Mouse (Mus musculus): ENCODE results near the gene Arhgef2. TPM values are rescaled to one million over a fixed set of nuclear protein-coding genes. Genes with fewer than 3 reads are reported as not detected.

The Arhgef2 gene
- polyA plus RNA-seq, 1 experiment from 2014 or later = 102 TPM

GRCm38 (mm10) chr3:88651669-88652618 is 46.2 kb downstream of the Arhgef2 start:
- no peaks in the 10 kb centered on the region for H3K27me3 ChIP-seq (ENCODE audit: control insufficient read depth, insufficient read depth, low read length)
- H3K9me3 ChIP-seq (replicated peaks; ENCODE audit: control insufficient read depth, low read length) = no peaks in the 10 kb centered on the region
- peaks cover 12% of the 10 kb centered on the region for H3K36me3 ChIP-seq (ENCODE audit: control insufficient read depth, insufficient read depth, low read length)
- H3K9ac ChIP-seq (ENCODE audit: low read depth, low read length) = no peak overlapping the region
- no peak overlapping the region for H3K27ac ChIP-seq (ENCODE audit: low read depth, low read length)
- H3K4me1 ChIP-seq (ENCODE audit: control insufficient read depth, insufficient read depth, low read length) = peaks cover 11% of the 10 kb centered on the region; the same call in 1 of the 2 replicates
- no peak for ATAC-seq (replicated peaks; ENCODE audit: insufficient number of reproducible peaks, low FRiP score, low TSS enrichment)
- no peak overlapping the region for H3K4me3 ChIP-seq (ENCODE audit: low read depth, low read length)
- no peak overlapping the region for H3K4me2 ChIP-seq
- 63% methylated on average over 18 of the region's 18 CpGs for WGBS (ENCODE audit: insufficient replicate concordance)

GRCm38 (mm10) chr3:88652846-88653515 is 47.2 kb downstream of the Arhgef2 start, which contains the start of gene Rxfp4:
Rxfp4 (minus strand) TSS chr3:88653142.
- Histone ChIP-seq H3K27ac (ENCODE audit: low read depth, low read length) (peak within 1 kb of the TSS; percentile 22; the same call in 1 of the 2 replicates), H3K4me1 (ENCODE audit: control insufficient read depth, insufficient read depth, low read length) (peaks cover 11% of the 10 kb centered on the region; the same call in 1 of the 2 replicates)
- 84% methylated on average over 17 of the region's 17 CpGs for WGBS (ENCODE audit: insufficient replicate concordance)

DNA sequence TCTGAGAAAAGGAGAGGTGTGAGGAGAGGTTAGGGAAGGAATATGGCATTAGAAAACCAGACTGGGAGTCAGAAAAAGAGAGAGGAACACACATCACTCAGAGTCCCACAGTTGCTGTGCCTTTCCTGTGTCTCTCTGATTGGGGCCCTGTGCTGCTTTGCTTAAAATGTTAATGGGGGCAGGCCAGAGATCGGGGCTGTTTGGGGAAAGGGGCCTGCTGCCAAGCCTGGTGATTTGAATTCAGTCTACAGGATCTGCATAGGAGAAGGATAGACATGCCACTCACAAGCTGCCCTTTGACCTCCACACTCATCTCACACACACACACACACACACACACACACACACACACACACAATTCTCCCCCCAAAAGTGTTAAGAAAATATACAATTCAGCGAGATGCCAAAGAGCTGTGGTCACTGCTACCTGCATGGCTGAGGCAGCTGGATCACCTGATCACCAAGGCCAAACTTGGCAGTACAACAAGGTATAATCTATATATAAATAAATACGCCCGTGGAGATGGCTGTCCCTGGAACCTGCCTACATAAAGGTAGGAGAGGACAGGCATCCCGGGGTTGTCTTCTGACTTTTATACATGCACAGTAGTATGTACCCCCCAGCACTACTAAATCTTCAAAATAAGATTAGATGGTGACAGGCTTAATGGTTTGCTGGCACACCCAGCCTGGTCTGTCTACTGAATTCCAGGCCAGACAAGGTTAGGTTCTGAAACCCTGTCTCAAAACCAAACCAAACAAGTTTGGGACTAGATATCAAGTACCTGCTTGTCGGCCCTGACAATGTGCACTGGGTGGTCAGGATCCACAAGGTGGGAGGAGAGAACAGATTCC is 48.0 kb downstream of the Arhgef2 start:
- Histone ChIP-seq H3K9me3 (replicated peaks; ENCODE audit: control insufficient read depth, low read length) (no peaks in the 10 kb centered on the region), H3K9ac (ENCODE audit: low read depth, low read length) (no peak overlapping the region), H3K27ac (ENCODE audit: low read depth, low read length) (peak overlapping the region; percentile 22; the same call in 1 of the 2 replicates), H3K36me3 (ENCODE audit: control insufficient read depth, insufficient read depth, low read length) (no peaks in the 10 kb centered on the region), H3K4me2 (no peak overlapping the region), H3K27me3 (ENCODE audit: control insufficient read depth, insufficient read depth, low read length) (no peaks in the 10 kb centered on the region), H3K4me3 (ENCODE audit: low read depth, low read length) (no peak overlapping the region), H3K4me1 (ENCODE audit: control insufficient read depth, insufficient read depth, low read length) (peaks cover 11% of the 10 kb centered on the region; the same call in 1 of the 2 replicates)
- WGBS (ENCODE audit: insufficient replicate concordance) = 69% methylated on average over 6 of the region's 6 CpGs
- no peak for ATAC-seq (replicated peaks; ENCODE audit: insufficient number of reproducible peaks, low FRiP score, low TSS enrichment)

More at GRCm38 (mm10) chr3:88652846-88653515, 47.2 kb downstream of the Arhgef2 start, which contains the start of gene Rxfp4:
- Histone ChIP-seq H3K4me2 (no peak within 1 kb of the TSS), H3K9me3 (replicated peaks; ENCODE audit: control insufficient read depth, low read length) (no peaks in the 10 kb centered on the region), H3K9ac (ENCODE audit: low read depth, low read length) (no peak within 1 kb of the TSS), H3K36me3 (ENCODE audit: control insufficient read depth, insufficient read depth, low read length) (peaks cover 2% of the 10 kb centered on the region; the same call in 1 of the 2 replicates), H3K4me3 (ENCODE audit: low read depth, low read length) (no peak within 1 kb of the TSS), H3K27me3 (ENCODE audit: control insufficient read depth, insufficient read depth, low read length) (no peaks in the 10 kb centered on the region)
- ATAC-seq (replicated peaks; ENCODE audit: insufficient number of reproducible peaks, low FRiP score, low TSS enrichment) = no peak

DNA sequence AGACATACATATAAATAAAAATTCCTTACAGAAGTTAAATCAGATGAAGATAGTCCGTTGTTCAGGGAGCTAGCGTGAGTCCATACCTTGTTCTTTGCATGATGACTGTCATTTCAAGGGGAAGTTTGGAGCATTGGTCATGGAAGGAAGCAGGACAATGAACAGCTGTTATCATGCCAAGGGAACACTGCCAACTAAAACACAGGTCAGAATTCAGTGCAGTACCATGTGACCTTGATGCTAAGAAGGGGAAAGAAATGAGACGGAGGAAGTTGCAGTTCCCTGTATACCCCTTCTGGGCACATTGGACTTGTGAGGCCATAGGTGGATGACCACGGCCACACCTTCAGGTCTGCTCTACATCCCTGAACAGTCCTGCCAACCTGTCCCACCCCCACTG is 48.9 kb downstream of the Arhgef2 start:
- Histone ChIP-seq H3K27me3 (ENCODE audit: control insufficient read depth, insufficient read depth, low read length) (no peaks in the 10 kb centered on the region), H3K4me3 (ENCODE audit: low read depth, low read length) (no peak overlapping the region), H3K4me1 (ENCODE audit: control insufficient read depth, insufficient read depth, low read length) (peaks cover 11% of the 10 kb centered on the region; the same call in 1 of the 2 replicates), H3K9ac (ENCODE audit: low read depth, low read length) (no peak overlapping the region), H3K9me3 (replicated peaks; ENCODE audit: control insufficient read depth, low read length) (no peaks in the 10 kb centered on the region), H3K36me3 (ENCODE audit: control insufficient read depth, insufficient read depth, low read length) (no peaks in the 10 kb centered on the region), H3K27ac (ENCODE audit: low read depth, low read length) (no peak overlapping the region), H3K4me2 (no peak overlapping the region)
- peak; percentile 35; the same call in 1 of the 2 replicates for ATAC-seq (replicated peaks; ENCODE audit: insufficient number of reproducible peaks, low FRiP score, low TSS enrichment)
- WGBS (ENCODE audit: insufficient replicate concordance) = 54% methylated on average over 4 of the region's 4 CpGs

DNA sequence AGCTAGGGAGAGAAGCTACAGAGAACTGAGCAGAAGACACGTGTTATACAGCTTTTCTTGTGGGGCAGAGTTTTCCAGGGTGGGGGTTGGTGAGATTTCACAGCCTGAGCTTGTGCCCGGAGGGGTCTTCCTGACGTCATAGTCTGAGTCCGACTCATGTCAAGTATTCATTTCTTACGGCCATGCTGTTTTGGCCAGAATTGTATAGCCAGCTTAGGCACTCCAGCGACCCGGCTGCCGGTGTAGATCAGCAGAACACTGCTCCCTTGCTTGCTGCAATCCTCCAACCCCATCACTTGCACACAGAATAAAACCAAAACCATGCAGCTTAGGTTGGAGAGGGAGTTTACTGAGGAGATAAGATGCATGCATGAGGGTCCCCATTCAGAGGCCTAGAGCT is 49.9 kb downstream of the Arhgef2 start:
- Histone ChIP-seq H3K4me2 (no peak overlapping the region), H3K4me1 (ENCODE audit: control insufficient read depth, insufficient read depth, low read length) (peaks cover 13% of the 10 kb centered on the region; the same call in 1 of the 2 replicates), H3K36me3 (ENCODE audit: control insufficient read depth, insufficient read depth, low read length) (no peaks in the 10 kb centered on the region), H3K27ac (ENCODE audit: low read depth, low read length) (no peak overlapping the region), H3K4me3 (ENCODE audit: low read depth, low read length) (no peak overlapping the region), H3K9me3 (replicated peaks; ENCODE audit: control insufficient read depth, low read length) (no peaks in the 10 kb centered on the region), H3K27me3 (ENCODE audit: control insufficient read depth, insufficient read depth, low read length) (no peaks in the 10 kb centered on the region), H3K9ac (ENCODE audit: low read depth, low read length) (no peak overlapping the region)
- ATAC-seq (replicated peaks; ENCODE audit: insufficient number of reproducible peaks, low FRiP score, low TSS enrichment) = no peak
- WGBS (ENCODE audit: insufficient replicate concordance) = 80% methylated on average over 8 of the region's 8 CpGs

DNA sequence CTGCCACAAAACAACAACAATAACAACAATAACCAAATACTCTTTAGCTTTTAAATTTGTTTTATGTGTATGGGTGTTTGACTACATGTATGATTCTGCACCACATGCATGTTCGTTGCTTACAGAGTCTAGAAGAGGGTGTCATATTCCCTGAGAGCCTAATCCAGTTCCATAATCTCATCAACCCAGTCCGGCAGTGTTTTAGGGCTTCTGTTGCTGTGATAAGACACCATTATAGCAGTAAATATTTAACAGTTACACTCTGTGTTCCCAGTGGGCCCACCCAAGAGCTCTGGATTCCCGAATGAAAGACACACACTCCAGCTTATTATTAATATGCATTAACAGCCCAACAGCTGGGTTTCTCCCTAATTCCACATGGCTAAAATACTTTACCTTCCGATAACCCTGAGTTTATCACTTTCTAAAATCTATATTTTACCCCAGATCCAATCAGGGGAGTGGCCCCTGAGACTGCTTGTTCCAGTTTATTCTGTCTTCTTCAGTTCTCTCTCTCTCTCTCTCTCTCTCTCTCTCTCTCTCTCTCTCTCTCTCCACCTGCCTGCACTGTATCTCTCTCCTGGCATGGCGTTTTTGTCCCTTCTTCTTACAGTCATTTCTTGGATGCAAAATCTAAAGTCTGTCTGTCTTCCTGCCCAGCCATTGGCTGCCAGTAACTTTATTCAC is 52.8 kb downstream of the Arhgef2 start:
- Histone ChIP-seq H3K4me1 (ENCODE audit: control insufficient read depth, insufficient read depth, low read length) (peaks cover 13% of the 10 kb centered on the region; the same call in 1 of the 2 replicates), H3K9ac (ENCODE audit: low read depth, low read length) (no peak overlapping the region), H3K4me2 (no peak overlapping the region), H3K27ac (ENCODE audit: low read depth, low read length) (no peak overlapping the region), H3K4me3 (ENCODE audit: low read depth, low read length) (no peak overlapping the region), H3K9me3 (replicated peaks; ENCODE audit: control insufficient read depth, low read length) (no peaks in the 10 kb centered on the region), H3K27me3 (ENCODE audit: control insufficient read depth, insufficient read depth, low read length) (no peaks in the 10 kb centered on the region), H3K36me3 (ENCODE audit: control insufficient read depth, insufficient read depth, low read length) (no peaks in the 10 kb centered on the region)
- no peak for ATAC-seq (replicated peaks; ENCODE audit: insufficient number of reproducible peaks, low FRiP score, low TSS enrichment)
- WGBS (ENCODE audit: insufficient replicate concordance) = 63% methylated on average over 5 of the region's 5 CpGs

DNA sequence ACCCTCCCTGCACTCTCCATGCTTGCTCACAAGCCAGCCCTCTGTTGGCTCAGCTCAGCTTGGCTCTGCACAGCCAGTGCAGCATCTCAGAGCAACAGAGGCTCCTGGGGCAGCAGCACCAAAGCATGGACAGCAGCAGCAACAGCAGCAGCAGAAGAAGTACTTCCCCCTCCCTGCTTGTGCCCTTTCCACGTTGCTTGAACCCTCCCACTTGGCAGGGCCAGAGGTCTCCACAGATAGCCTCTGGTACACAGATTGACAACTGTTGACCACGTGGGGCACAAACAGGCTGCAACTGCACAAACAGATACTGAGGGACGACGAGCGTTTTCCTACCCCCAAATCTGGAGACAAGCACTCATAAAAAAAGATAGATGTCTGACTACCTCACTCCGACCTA is 54.0 kb downstream of the Arhgef2 start:
- no peak overlapping the region for H3K27ac ChIP-seq (ENCODE audit: low read depth, low read length)
- H3K36me3 ChIP-seq (ENCODE audit: control insufficient read depth, insufficient read depth, low read length) = no peaks in the 10 kb centered on the region
- H3K4me3 ChIP-seq (ENCODE audit: low read depth, low read length) = no peak overlapping the region
- no peak for ATAC-seq (replicated peaks; ENCODE audit: insufficient number of reproducible peaks, low FRiP score, low TSS enrichment)
- H3K4me2 ChIP-seq = no peak overlapping the region
- no peaks in the 10 kb centered on the region for H3K27me3 ChIP-seq (ENCODE audit: control insufficient read depth, insufficient read depth, low read length)
- WGBS (ENCODE audit: insufficient replicate concordance) = 37% methylated on average over 6 of the region's 6 CpGs
- no peaks in the 10 kb centered on the region for H3K9me3 ChIP-seq (replicated peaks; ENCODE audit: control insufficient read depth, low read length)
- no peak overlapping the region for H3K9ac ChIP-seq (ENCODE audit: low read depth, low read length)
- H3K4me1 ChIP-seq (ENCODE audit: control insufficient read depth, insufficient read depth, low read length) = peaks cover 8% of the 10 kb centered on the region; the same call in 1 of the 2 replicates
